Mouse (Mus musculus): ENCODE results near the gene Zdhhc12. TPM values are rescaled to one million over a fixed set of nuclear protein-coding genes. Genes with fewer than 3 reads are reported as not detected.

Gene Zdhhc12
- total RNA-seq, 2 experiments from 2014 or later: 10.7 to 24.6 TPM

DNA sequence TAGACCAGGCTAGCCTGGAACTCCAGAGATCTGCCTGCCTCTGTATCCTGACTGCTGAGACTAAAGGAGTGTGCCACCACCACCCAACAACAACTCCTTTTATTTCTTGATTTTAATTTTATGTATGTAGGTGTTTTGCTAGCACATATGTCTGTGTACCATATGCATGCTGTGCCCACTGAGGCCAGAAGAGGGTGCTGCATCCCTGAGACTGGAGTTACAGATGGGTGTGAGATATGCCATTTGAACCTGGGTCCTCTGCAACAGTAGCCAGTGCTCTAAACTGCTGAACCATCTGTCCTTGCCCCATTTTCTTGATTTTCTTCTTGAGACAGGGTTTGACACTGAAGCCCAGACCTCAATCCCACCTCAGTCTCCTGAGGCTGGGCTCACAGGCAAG is 12.9 kb upstream of the Zdhhc12 start:
- peak; percentile 49 for ATAC-seq (ENCODE audit: poor library complexity, severe bottlenecking)

DNA sequence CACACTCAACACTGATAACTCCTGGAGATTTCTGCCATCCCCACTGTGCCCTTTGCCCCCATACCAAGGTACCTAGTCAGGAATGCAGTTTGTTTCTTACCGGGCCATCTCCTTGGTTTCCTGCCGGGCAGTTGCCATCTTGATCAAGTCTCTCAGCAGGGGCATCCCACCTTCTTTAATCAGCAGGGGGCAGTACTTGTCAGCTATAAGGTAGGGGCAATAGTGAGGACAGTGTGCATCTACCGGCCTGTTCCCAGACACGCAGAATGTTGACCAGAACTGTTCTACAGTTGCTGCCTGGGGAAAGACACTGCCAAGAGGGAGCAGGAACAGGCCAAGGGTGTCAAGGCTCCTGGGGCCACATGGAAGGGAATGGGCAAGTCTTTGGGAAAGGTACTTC is 6.8 kb upstream of the Zdhhc12 start:
- ATAC-seq (ENCODE audit: poor library complexity, severe bottlenecking): no peak

DNA sequence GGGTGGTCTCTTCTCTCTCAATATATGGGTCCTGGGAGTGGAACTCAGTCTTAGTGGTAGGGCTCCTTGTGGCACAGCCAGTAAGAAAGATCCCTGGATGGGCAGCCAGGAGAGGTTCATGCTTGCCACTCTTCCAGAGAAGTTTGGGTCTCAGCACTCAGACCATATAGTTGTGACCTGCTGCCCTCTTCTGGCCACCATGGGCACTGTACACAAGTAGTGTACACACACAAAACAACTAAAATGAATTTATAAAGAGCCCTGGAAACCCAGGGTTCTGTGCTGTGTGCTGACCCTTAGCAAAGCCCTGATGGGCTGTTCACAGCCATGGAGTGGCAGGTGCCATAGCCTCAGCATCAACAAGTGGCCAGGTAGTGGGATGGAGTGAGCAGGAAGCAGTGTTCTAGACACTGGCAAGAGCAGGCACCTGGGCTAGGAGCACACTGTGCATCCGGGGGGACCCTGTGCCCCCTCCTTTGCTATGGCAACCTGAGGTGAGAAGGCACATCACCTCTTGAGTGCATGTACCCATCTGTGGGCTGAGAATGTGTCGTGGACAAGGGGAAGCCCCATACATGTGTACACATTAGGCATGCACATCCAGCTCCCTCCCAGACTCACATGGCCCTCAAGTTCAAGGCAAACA is 2.6 kb upstream of the Zdhhc12 start:
- ATAC-seq (ENCODE audit: poor library complexity, severe bottlenecking): 0 out of 2 replicates have a peak, but pooled peaks have one; percentile 31

DNA sequence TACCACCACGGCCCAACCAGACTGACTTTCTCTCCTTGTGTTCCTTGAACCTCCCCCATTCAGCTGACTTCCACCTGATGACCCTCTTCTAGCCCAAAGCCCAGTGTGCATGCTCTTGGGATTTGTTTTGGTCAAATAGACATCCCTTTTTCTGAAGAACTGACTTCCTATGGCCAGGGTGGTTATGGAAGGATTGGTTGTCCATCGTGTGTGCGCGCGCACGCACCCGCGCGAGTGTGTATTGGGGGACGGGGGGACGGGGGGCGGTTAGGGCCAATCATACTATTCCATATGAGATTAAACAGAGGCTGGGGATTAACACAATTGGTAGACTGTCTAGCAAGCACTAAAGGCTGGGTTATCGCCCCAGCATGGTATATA is 750 bp upstream of the Zdhhc12 start:
- no peak for ATAC-seq (ENCODE audit: poor library complexity, severe bottlenecking)

DNA sequence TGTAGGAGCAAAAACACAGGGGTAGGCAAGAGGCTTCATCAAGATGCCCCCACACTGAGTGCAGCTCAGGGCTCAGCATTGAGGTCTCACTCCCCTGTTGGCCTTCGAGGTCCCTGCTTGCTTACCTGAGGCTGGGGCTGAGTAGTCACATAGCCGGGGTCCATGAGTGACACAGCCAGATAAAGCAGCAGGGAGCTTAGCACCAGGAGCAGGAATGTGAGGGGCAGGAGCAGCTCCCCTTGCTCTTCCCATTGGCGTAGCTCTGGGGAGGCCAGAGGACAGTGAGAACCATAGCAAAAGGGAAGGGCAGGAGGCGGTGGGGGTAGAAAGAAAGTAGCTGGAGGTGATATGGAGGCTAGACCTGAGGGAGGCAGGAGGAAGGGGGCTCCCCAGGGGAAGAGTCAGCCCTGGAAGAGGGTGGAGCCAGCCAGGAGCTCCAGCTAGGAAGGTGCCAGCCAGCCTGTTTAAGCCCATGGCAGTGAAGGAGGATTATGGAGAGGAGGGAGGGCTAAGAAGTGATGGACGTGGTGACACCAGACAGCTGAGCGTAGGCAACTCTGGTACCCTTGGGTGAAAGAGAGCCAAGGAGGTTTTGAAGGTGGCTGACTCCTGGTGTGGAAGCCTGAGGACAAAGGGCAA is 1.0 kb downstream of the Zdhhc12 start:
- ATAC-seq (ENCODE audit: poor library complexity, severe bottlenecking): no peak

DNA sequence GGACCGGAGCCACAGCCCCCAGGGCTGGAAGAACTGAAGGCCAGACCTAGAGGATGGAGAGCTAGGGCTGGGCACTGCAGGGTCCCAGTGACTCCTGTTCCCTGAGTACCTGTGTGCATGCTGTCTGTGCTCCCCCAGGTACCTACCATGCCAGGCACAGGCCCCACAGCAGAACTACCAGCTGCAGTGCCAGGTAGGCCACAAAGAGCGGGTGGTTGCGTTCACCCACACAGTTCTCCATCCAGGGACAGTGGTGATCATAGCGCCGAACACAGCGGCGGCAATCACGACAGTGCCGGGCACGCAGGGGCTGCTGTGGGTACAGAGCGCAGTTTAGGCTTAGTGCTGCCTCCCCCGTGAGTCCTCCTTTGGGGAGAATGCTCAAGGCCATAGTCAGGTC is 1.9 kb downstream of the Zdhhc12 start:
- ATAC-seq (ENCODE audit: poor library complexity, severe bottlenecking): no peak

DNA sequence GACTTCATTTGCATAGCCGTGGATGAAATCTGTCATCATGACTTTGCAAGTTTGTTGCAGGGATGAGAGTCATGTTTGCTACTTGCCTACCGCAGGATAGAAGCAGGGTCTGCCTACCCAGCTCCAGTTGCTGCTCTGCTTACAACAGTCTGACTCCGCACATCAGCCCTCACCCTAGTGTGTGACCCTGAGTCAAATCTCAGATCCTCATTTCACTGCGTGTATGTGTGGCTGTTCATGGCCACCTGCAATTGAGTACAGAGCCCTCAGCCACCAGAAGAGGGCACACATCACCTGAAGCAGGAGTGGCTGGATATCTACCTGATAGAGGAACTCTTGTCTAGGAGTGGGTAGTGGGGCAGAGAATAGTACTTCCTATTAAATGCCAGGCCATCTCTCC is 6.1 kb downstream of the Zdhhc12 start:
- peak; percentile 18; the same call in 1 of the 2 replicates for ATAC-seq (ENCODE audit: poor library complexity, severe bottlenecking)

DNA sequence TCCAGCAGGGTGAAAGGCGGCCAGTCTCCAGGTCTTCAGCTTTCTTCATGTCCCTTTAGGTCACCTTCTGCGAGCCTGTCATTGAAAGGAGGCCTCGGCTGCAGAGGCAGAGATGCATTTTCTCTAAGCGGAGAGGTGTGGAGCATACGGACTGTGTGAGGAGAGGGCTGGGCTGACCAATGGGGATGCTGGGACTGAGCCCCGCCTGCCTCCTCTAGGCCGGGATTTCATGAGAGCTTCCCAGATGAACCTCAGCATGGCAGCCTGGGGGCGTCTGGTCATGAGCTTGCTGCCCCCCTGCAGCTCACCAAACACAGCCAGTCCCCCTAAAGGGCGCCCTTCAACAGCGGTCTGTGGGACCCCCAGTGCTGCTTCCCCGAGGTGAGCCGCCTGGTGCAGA is 8.8 kb downstream of the Zdhhc12 start:
- no peak for ATAC-seq (ENCODE audit: poor library complexity, severe bottlenecking)

DNA sequence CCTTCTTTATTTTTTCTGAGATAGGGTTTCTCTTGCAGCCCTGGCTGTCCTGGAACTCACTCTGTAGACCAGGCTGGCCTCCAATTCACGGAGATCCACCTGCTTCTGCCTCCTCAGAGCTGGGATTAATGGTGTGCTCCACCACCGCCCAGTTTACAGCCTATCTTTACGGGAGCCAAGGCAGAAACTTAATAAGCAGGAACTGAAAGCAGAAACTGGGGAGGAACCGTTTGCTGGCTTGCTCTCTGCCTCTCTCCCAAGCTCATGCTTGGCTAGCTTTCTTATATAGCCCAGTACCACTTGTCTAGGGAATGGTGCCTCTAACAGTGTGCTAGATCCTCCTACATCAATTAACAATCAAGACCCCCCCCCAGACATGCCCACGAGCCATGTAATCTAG is 9.3 kb downstream of the Zdhhc12 start:
- ATAC-seq (ENCODE audit: poor library complexity, severe bottlenecking): peak; percentile 68

DNA sequence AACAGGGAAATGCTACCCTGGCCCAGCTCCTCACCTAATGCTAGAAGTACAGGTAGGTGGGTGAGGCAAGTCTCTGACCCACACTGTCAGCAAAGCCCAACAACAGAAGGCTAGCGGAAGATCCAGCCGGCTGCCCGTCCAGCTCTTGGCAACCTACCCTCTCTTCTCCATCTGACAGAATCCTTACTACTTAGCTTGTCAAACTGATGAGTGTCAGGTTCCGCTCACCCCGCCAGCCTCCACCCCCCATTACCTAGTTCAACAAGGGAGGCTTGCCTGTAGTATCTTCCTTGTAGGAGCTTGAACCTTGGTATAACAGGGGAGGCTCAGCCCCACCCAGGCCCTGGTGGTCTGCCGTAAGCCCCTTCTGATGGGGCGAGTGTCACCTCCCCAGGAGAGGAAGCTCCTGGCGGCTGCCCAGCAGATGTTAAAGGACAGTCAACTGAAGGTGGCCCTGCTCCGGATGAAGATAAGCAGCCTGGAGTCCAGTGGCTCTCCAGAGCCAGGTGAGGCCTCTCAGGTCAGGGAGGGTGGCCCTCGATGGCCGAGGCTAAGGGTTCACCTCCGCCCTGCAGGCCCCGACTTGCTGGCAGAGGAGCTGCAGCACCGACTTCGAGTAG is 13.2 kb downstream of the Zdhhc12 start:
- no peak for ATAC-seq (ENCODE audit: poor library complexity, severe bottlenecking)

DNA sequence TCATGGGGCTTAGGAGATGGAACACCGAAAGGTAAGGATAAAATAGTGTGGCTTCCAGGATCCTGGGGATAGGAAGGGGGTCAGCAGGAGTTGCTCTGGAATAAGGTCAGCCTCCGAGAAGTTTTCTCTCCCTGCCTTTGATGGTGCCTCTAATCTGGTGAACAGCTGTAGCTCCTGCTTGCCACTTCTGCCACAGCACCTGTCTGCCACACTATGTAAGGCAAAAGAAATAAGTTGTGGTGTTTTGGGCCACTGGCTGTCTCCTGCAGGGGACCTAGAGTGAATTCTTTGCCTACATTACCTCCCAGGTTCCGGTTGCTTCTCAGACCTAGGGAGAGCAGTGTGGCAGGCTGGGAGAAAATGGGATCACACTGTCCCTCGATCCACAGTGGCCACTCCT is 14.7 kb downstream of the Zdhhc12 start:
- no peak for ATAC-seq (ENCODE audit: poor library complexity, severe bottlenecking)

DNA sequence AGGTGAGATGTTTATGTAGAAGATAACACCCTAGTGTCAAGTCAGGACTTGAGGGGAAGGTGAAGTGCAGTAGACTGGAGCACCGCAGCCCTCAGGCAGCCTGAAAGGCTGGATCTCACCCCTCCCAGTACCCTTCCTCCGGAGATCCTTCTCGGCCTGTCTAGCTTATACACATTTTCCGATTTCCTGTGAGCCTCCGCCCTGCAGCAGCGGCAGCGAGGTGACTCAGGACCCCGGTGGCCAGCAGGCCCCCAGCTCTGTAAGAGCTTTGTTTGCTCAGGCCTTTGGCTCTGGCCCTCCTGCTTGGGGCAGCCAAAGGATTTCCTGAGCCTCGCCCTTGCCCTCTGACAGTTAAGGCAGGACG is 15.1 kb downstream of the Zdhhc12 start:
- peak; percentile 31 for ATAC-seq (ENCODE audit: poor library complexity, severe bottlenecking)

DNA sequence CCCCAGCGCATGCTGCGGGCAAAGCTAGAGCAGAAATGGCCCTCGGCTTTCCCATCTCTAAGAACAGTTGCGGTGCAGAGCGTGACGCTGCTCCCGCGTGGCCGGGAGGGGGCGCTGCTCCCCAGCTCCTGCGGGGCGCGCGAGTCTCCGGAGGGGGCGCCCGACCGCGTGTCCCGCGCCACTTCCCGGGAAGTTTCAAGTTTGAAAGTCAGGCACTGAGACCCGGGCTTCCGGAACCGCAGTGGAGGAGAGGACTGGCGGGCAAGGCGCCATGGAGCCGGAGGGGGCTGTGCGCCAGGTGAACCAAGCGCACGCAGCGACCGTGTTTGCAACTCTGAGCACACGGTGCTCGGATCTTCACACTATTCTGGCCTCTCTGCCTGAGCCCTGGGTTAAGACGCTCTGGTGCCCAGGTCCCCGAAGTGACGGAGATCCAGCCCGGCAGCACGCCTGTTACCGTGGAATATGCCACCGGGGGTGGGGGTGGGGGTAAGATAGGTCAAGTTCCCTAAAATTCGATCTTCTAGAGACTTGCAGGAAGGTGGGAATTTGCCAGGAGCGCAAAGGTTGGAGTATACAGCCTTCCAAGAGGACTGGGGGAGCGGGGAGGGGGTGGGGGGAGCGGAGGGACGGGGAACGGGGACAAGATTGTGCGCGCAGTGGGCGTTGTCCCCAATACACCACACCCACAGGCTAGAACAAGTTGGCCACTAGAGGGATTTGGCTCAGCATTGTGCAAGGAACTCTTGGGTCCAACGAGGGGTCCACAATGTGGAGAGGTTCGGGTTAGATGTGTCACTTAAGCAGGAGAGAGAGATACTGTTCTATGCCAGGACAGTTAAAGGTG is 15.7 kb downstream of the Zdhhc12 start, which contains the start of gene Pkn3:
Gene Pkn3 (plus strand): TSS at position 183 of the 847 bp plus-strand sequence.
- peak; percentile 94 for ATAC-seq (ENCODE audit: poor library complexity, severe bottlenecking)

DNA sequence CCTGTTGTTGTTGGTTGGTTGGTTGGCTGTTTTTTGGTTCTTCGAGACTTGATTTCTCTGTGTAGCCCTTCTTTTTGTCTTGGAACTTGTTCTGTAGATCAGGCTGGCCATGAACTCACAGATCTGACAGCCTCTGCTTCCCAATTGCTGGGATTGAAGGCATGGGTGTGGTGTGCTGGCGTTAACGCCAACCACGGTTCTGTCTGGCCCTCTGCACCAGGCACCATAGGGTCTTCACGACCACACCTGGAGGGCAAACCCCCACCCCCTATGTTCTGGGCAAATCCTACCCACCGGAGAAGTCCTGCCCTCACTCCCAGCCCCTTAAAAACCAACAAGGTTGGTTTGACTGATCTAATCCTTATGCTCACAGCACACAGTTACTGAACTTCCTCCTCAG is 16.5 kb downstream of the Zdhhc12 start:
- peak; percentile 50 for ATAC-seq (ENCODE audit: poor library complexity, severe bottlenecking)

DNA sequence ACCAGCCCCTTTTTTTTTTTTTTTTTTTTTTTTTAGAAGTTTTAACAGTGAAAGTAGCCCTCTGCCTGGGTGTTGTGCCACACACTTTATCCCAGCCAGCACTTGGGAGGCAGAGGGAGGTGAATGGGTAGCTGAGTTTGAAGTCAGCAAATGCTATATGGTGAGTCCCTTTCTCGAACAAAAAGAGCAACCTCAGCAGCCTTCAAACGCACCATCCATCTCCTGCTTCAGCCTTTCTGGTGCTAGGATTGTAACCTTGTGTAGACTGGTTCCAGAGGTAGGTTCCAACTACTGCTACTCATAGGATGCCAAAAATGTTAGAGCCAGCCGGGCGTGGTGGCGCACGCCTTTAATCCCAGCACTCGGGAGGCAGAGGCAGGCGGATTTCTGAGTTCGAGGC is 17.0 kb downstream of the Zdhhc12 start:
- ATAC-seq (ENCODE audit: poor library complexity, severe bottlenecking): no peak

DNA sequence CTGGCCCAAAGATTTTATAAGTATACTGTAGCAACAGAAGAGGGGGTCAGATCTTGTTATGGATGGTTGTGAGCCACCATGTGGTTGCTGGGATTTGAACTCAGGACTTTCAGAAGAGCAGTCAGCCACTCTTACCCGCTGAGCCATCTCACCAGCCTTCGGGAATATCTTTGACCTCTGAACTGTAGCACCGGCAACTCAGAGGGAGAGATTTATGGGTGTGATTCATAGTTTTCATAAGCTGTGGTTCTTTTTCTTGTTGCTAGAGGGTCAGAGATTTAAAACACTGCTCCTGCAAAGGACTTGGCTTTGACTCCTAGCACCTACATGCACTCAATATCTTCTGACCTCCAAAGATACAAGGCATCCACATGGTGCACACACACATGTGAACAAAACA is 17.8 kb downstream of the Zdhhc12 start:
- ATAC-seq (ENCODE audit: poor library complexity, severe bottlenecking): no peak

DNA sequence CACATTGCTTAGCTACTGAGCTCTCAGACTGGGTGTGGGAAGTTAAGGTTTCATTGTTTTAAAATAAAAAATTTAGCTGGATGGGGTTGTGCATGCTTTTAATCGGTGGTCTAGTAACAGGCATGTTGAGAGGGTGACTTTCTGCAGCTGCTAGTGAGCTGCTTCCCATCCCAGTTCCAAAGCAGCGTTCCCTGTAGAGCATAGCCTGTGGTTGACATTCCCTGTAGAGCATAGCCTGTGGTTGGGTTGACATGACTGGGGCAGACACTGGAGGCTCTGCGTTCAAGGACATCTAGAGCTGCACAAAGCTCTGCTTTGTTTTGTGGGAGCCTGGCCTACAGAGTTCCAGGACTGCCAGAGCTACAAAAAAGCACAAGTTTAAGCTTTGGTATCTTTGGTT is 20.2 kb downstream of the Zdhhc12 start:
- ATAC-seq (ENCODE audit: poor library complexity, severe bottlenecking): no peak

DNA sequence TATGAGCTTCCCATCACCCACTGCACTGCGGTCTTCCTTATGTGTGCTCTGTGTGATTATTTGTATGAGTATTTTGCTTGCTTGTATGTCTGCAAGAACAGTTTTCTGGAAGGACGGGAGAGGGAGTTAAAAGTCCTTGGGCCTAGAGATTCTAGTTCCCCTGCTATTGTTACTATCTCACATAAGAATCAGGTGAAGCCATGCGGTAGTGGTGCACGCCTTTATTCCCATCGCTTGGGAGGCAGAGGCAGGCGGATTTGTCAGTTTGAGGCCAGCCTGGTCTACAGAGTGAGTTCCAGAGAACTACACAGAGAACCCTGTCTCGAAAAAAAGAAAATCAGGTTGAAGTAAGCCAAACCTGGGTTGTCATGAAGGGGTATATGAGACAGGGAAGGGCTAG is 20.6 kb downstream of the Zdhhc12 start:
- ATAC-seq (ENCODE audit: poor library complexity, severe bottlenecking): no peak

DNA sequence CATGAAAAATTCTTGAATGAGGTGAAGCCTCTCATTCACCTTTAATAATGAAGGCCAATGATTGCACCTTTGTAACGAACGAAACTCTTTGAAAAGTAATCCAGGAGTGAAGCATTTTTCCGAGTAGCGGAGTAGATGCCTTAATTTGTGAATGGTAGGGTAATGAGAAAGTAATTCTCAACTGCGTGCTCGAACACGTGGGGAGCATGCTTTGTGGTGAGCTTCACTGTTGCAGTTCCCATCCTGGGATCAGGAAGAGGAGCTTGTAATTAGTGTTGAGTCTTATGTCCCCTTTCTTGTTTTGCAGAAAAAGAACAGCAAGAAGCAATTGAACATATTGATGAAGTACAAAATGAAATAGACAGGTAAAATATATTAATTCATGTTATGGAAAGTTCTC is 25.5 kb downstream of the Zdhhc12 start:
- ATAC-seq (ENCODE audit: poor library complexity, severe bottlenecking): no peak

DNA sequence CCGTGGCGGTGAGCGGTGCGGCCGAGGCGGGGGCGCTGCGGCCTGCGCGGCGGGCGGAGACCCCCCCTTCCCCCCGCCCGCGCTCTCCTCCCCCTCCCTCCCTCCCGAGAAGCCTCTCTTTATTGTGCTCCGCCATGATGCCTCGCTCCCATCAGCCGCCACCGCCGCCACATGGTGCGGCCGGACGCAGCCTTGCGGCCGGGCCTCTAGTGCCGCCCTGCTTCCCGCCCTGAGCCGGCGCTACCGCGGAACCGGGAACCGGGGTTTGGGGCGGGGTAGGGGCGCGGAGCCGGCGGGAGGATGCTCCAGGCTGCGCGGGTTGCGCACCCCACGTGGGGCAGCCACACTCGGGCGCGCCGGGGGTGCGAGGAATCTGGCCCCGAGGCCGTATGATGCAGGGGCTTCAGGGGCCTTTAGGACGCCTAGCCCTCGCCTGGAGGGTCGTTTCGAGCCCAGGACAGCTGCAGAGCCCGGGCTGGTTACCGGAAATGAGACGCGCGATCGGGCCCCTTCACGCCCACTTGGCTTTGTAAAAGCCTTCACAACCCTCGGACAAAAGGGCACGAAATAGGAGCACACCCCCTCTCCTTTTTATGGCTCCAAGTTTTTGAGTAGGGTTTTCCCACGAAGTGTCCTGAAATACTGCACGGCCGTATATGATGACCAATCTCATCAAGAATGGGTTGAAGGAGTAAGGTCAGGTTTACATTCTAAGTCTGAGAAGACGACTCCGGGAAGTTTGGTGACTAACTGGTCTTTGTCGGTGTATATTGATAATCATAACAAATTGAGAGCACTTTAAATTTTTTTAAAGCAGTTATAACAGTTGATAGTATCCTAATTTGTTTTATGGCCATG is 26.2 kb downstream of the Zdhhc12 start:
- no peak for ATAC-seq (ENCODE audit: poor library complexity, severe bottlenecking)

Measured in megakaryocyte, adult 5-6 weeks (primary cell).